Mouse (Mus musculus) heart, embryonic 15.5 days (tissue): ENCODE measurements around the gene Cisd1. TPM values are rescaled to one million over a fixed set of nuclear protein-coding genes. Genes with fewer than 3 reads are reported as not detected.

Source experiments
- ATAC-seq: fragments of 200-750 bp; cut with Nextera tagmentation; replicated peaks from 2 replicates; pipeline ENCODE4 v1.8.0; 2017; ENCODE audit warnings: low read depth, moderate TSS enrichment; ENCODE audit not compliant: insufficient number of reproducible peaks, insufficient read depth, low FRiP score
- H3K27ac ChIP-seq: fragments of 300-500 bp; sonication (generic); 2 replicates; pipeline ENCODE4 v1.5.1; 2015; ENCODE audit warnings: mild to moderate bottlenecking, inconsistent platforms
- H3K27me3 ChIP-seq: fragments of 300-500 bp; sonication (generic); 2 replicates; pipeline ENCODE4 v1.6.1; 2015; ENCODE audit warnings: inconsistent platforms
- H3K36me3 ChIP-seq: fragments of 300-500 bp; sonication (generic); 2 replicates; pipeline ENCODE4 v1.6.1; 2015; ENCODE audit warnings: mild to moderate bottlenecking, inconsistent platforms
- H3K4me1 ChIP-seq: fragments of 300-500 bp; sonication (generic); replicated peaks from 2 replicates; pipeline ENCODE4 v1.6.1; 2015; ENCODE audit warnings: inconsistent platforms
- H3K4me2 ChIP-seq: fragments of 300-500 bp; sonication (generic); 2 replicates; pipeline ENCODE4 v1.6.1; 2015; ENCODE audit warnings: inconsistent platforms, mild to moderate bottlenecking, moderate library complexity
- H3K4me3 ChIP-seq: fragments of 300-500 bp; sonication (generic); 2 replicates; pipeline ENCODE4 v1.5.1; 2015; ENCODE audit warnings: mild to moderate bottlenecking, inconsistent platforms
- H3K9ac ChIP-seq: fragments of 300-500 bp; sonication (generic); 2 replicates; pipeline ENCODE4 v1.6.1; 2015; ENCODE audit warnings: mild to moderate bottlenecking, inconsistent platforms
- H3K9me3 ChIP-seq: fragments of 300-500 bp; sonication (generic); replicated peaks from 2 replicates; pipeline ENCODE4 v1.6.1; 2016; ENCODE audit warnings: inconsistent platforms
- WGBS: fragments of 180-500 bp; shearing (Covaris S2); methylation state at CpG from one replicate; pipeline ENCODE4 v1.1.7; 2015; ENCODE audit warnings: mixed read lengths; 5-methylcytosine and 5-hydroxymethylcytosine counted together
- polyA plus RNA-seq: library from polyadenylated mRNA; unstranded; fragments of >200 nt; fragmentation: Nextera tagmentation; extraction: Ambion mirVana; gene quantifications from 2 replicates; pipeline ENCODE4 v1.2.1, GENCODE M21; 2015

Cisd1 gene
- polyA plus RNA-seq, 1 experiment from 2014 or later, result 214 TPM

GRCm38 (mm10) chr10:71291801-71292200, 53.0 kb downstream of the Cisd1 start:
- Histone ChIP-seq H3K4me3 (no peak overlapping the region), H3K27me3 (0 out of 2 replicates have a peak, but pooled peaks cover 2% of the 10 kb centered on the region), H3K9ac (no peak overlapping the region), H3K9me3 (no peaks in the 10 kb centered on the region), H3K4me1 (no peaks in the 10 kb centered on the region; the same call in 1 of the 2 replicates), H3K4me2 (peak overlapping the region; percentile 32), H3K27ac (no peak overlapping the region), H3K36me3 (no peaks in the 10 kb centered on the region)
- 15% methylated on average over 4 of the region's 4 CpGs for WGBS
- ATAC-seq, result no peak

- no peak for ATAC-seq
- Histone ChIP-seq H3K4me3 (no peak overlapping the region), H3K9me3 (no peaks in the 10 kb centered on the region), H3K36me3 (no peaks in the 10 kb centered on the region), H3K27ac (no peak overlapping the region), H3K4me1 (no peaks in the 10 kb centered on the region; the same call in 1 of the 2 replicates), H3K27me3 (0 out of 2 replicates have a peak, but pooled peaks cover 4% of the 10 kb centered on the region), H3K9ac (no peak overlapping the region), H3K4me2 (no peak overlapping the region)
- 21% methylated on average over 3 of the region's 3 CpGs for WGBS
These were observed 53.5 kb downstream of the Cisd1 start for GRCm38 (mm10) chr10:71291179-71291661.

- peaks cover 20% of the 10 kb centered on the region for H3K4me1 ChIP-seq
- H3K4me3 ChIP-seq, result peak within 1 kb of the TSS; percentile 94
- under 1% methylated on average over 50 of the region's 50 CpGs for WGBS
- H3K9ac ChIP-seq, result peak within 1 kb of the TSS; percentile 93
- 0 out of 2 replicates have a peak, but pooled peaks cover 8% of the 10 kb centered on the region for H3K27me3 ChIP-seq
- no peaks in the 10 kb centered on the region for H3K36me3 ChIP-seq
- peak within 1 kb of the TSS; percentile 78 for H3K27ac ChIP-seq
- peak; percentile 91 for ATAC-seq
- peak within 1 kb of the TSS; percentile 81 for H3K4me2 ChIP-seq
- H3K9me3 ChIP-seq, result no peaks in the 10 kb centered on the region
These were observed 59.6 kb downstream of the Cisd1 start, which contains the start of gene Ube2d1 for GRCm38 (mm10) chr10:71285126-71285580. TSS of gene Ube2d1 (minus strand) at chr10:71285262.

- Histone ChIP-seq H3K9ac (peak overlapping the region; percentile 93), H3K27me3 (0 out of 2 replicates have a peak, but pooled peaks cover 8% of the 10 kb centered on the region), H3K4me2 (peak overlapping the region; percentile 81), H3K4me1 (peaks cover 20% of the 10 kb centered on the region), H3K9me3 (no peaks in the 10 kb centered on the region), H3K36me3 (no peaks in the 10 kb centered on the region), H3K4me3 (peak overlapping the region; percentile 94), H3K27ac (peak overlapping the region; percentile 78)
- peak; percentile 66 for ATAC-seq
- WGBS, result under 1% methylated on average over 41 of the region's 41 CpGs
These were observed 60.1 kb downstream of the Cisd1 start for GRCm38 (mm10) chr10:71284511-71285125.

- Histone ChIP-seq H3K27ac (peak overlapping the region; percentile 78), H3K9me3 (no peaks in the 10 kb centered on the region), H3K4me2 (peak overlapping the region; percentile 81), H3K36me3 (no peaks in the 10 kb centered on the region), H3K4me3 (peak overlapping the region; percentile 94), H3K4me1 (peaks cover 20% of the 10 kb centered on the region), H3K27me3 (0 out of 2 replicates have a peak, but pooled peaks cover 8% of the 10 kb centered on the region), H3K9ac (peak overlapping the region; percentile 93)
- 14% methylated on average over 8 of the region's 8 CpGs for WGBS
- no peak for ATAC-seq
These were observed 60.6 kb downstream of the Cisd1 start for GRCm38 (mm10) chr10:71284131-71284510.

Other genes with a start within 250 kb of the Cisd1 start
- gene Bicc1, start 185.3 kb downstream of the Cisd1 start, polyA plus RNA-seq, result 19.2 and 22.4 TPM in 2 replicates
- 52.7 and 53.8 TPM in 2 replicates for gene Tfam, start 106.7 kb downstream of the Cisd1 start, polyA plus RNA-seq
- gene Ube2d1, start 59.7 kb downstream of the Cisd1 start, polyA plus RNA-seq, result 52.4 and 53.9 TPM in 2 replicates
- 6.5 and 7.7 TPM in 2 replicates for gene Ipmk, start 2.8 kb upstream of the Cisd1 start, polyA plus RNA-seq